8 mouse cellular contexts compared by ENCODE assay signal in genomic region chr2:120403986-120404822, GRCm38 (mm10). TPM values are rescaled to one million over a fixed set of nuclear protein-coding genes. Genes with fewer than 3 reads are reported as not detected.
DNase-seq lines count a peak whose midpoint lies in the region; ATAC-seq and TF ChIP-seq lines count a peak whose summit lies in the region.

Gene Tmem87a, minus strand, starts transcription at chr2:120404113.

- TF ChIP-seq CTCF in MEL (IDR thresholded peaks at IDR 0.05 in 2 of 3, conservative IDR thresholded peaks at IDR 0.05 in 1 of 3; ENCODE audit: control insufficient read depth in 1 of 3, insufficient read depth in 1 of 3, low read depth in 2 of 3, low read length in 3 of 3, poor library complexity in 1 of 3, severe bottlenecking in 1 of 3), result no peak
- TF ChIP-seq CTCF in cerebellum, adult 2 months (IDR thresholded peaks at IDR 0.05; ENCODE audit: borderline replicate concordance, insufficient read depth, low read depth, low read length), result no peak
- no peak for TF ChIP-seq CTCF in forebrain, postnatal 0 days (IDR thresholded peaks at IDR 0.05; ENCODE audit: low read depth)

- ATAC-seq in forebrain, postnatal 0 days, result peak; percentile 100
- peak; percentile 100 for ATAC-seq in lung, embryonic 15.5 days (ENCODE audit: borderline replicate concordance, extremely low read depth, low FRiP score, low TSS enrichment)

- H3K27ac ChIP-seq in MEL (ENCODE audit: control insufficient read depth, low read depth, low read length), result peak within 1 kb of the TSS; percentile 90
- H3K27ac ChIP-seq in cerebellum, adult 2 months (ENCODE audit: insufficient read depth, low read length), result peak within 1 kb of the TSS; percentile 89
- H3K27ac ChIP-seq in forebrain, postnatal 0 days (ENCODE audit: low read depth, low read length), result peak within 1 kb of the TSS; percentile 87
- peak within 1 kb of the TSS; percentile 96 for H3K27ac ChIP-seq in lung, embryonic 15.5 days

- TF ChIP-seq EP300 in MEL (IDR thresholded peaks at IDR 0.05; ENCODE audit: low read depth in 1 of 2, low read length in 2 of 2), result no peak

- no peaks in the 10 kb centered on the region for H3K9me3 ChIP-seq in MEL (replicated peaks; ENCODE audit: insufficient read depth, low read length)
- H3K9me3 ChIP-seq in forebrain, postnatal 0 days (ENCODE audit: low read length), result no peaks in the 10 kb centered on the region
- H3K9me3 ChIP-seq in lung, embryonic 15.5 days, result no peaks in the 10 kb centered on the region; the same call in 1 of the 2 replicates

- no peak for TF ChIP-seq RAD21 in MEL (IDR thresholded peaks at IDR 0.05; ENCODE audit: low read depth, low read length)

- no peaks in the 10 kb centered on the region for H3K27me3 ChIP-seq in MEL (ENCODE audit: control insufficient read depth in 1 of 2, insufficient read depth in 2 of 2, low read length in 2 of 2)
- H3K27me3 ChIP-seq in cerebellum, adult 2 months (ENCODE audit: control insufficient read depth, insufficient read depth, low read length), result no peaks in the 10 kb centered on the region
- no peaks in the 10 kb centered on the region for H3K27me3 ChIP-seq in forebrain, postnatal 0 days (ENCODE audit: insufficient read depth, low read length)
- no peaks in the 10 kb centered on the region for H3K27me3 ChIP-seq in lung, embryonic 15.5 days

- WGBS in cerebellum, adult 2 months, result 1% methylated on average over 34 of the region's 34 CpGs
- WGBS in forebrain, postnatal 0 days, result 2% methylated on average over 34 of the region's 34 CpGs
- WGBS in lung, embryonic 15.5 days, result 1% methylated on average over 34 of the region's 34 CpGs

- H3K79me2 ChIP-seq in MEL (ENCODE audit: control insufficient read depth, insufficient read depth, low read length, poor library complexity), result peaks cover 25% of the 10 kb centered on the region

- peak; percentile 80 to 97 for TF ChIP-seq POLR2A in MEL (IDR thresholded peaks at IDR 0.05; ENCODE audit: control insufficient read depth in 1 of 2, insufficient read depth in 1 of 2, low read depth in 1 of 2, low read length in 2 of 2, poor library complexity in 1 of 2)
- TF ChIP-seq POLR2A in cerebellum, adult 2 months (IDR thresholded peaks at IDR 0.05; ENCODE audit: borderline replicate concordance, insufficient read depth, low read length), result peak; percentile 88; the same call in 1 of the 2 replicates

- H3K4me1 ChIP-seq in MEL (ENCODE audit: control insufficient read depth in 1 of 2, insufficient read depth in 2 of 2, low read length in 2 of 2), result peaks cover 4 to 8% of the 10 kb centered on the region in 2 experiments
- no peaks in the 10 kb centered on the region for H3K4me1 ChIP-seq in cerebellum, adult 2 months (ENCODE audit: control insufficient read depth, insufficient read depth, low read length)
- peaks cover 4% of the 10 kb centered on the region; the same call in 1 of the 2 replicates for H3K4me1 ChIP-seq in forebrain, postnatal 0 days (ENCODE audit: insufficient read depth)
- peaks cover 16% of the 10 kb centered on the region for H3K4me1 ChIP-seq in lung, embryonic 15.5 days

- peak within 1 kb of the TSS; percentile 69 for H3K4me2 ChIP-seq in forebrain, postnatal 0 days (ENCODE audit: low read depth)
- peak within 1 kb of the TSS; percentile 66 for H3K4me2 ChIP-seq in lung, embryonic 15.5 days

- DNase-seq in MEL (ENCODE audit: low read depth, low spot score), result peak; percentile 98
- peak; percentile 96 to 97 for DNase-seq in cerebellum, adult 2 months
- peak; percentile 97 for DNase-seq in forebrain, postnatal 0 days
- DNase-seq in heart, postnatal 4 days, result peak; percentile 95
- peak; percentile 95 for DNase-seq in layer of hippocampus, adult 8-10 months (ENCODE audit: low spot score in 2 of 2)
- DNase-seq in ovary, adult 18-20 months (ENCODE audit: low spot score), result peak; percentile 93
- DNase-seq in thymus, postnatal 0 days (ENCODE audit: low spot score), result peak; percentile 99

- H3K36me3 ChIP-seq in MEL (ENCODE audit: control insufficient read depth in 1 of 2, insufficient read depth in 2 of 2, low read length in 2 of 2), result peaks cover 1 to 13% of the 10 kb centered on the region in 2 experiments; a peak in 3 of 4 replicates
- H3K36me3 ChIP-seq in forebrain, postnatal 0 days (ENCODE audit: insufficient read depth), result no peaks in the 10 kb centered on the region
- no peaks in the 10 kb centered on the region for H3K36me3 ChIP-seq in lung, embryonic 15.5 days

- peak within 1 kb of the TSS; percentile 83 for H3K9ac ChIP-seq in MEL (ENCODE audit: control insufficient read depth, low read depth, low read length, poor library complexity, severe bottlenecking)
- peak within 1 kb of the TSS; percentile 60 for H3K9ac ChIP-seq in forebrain, postnatal 0 days
- H3K9ac ChIP-seq in lung, embryonic 15.5 days, result peak within 1 kb of the TSS; percentile 77

- peak within 1 kb of the TSS; percentile 72 to 84 for H3K4me3 ChIP-seq in MEL (ENCODE audit: control insufficient read depth in 1 of 2, insufficient read depth in 1 of 2, low read depth in 2 of 2, low read length in 2 of 2)
- peak within 1 kb of the TSS; percentile 98 for H3K4me3 ChIP-seq in cerebellum, adult 2 months (replicated peaks; ENCODE audit: insufficient read depth, low read depth, low read length)
- H3K4me3 ChIP-seq in forebrain, postnatal 0 days (ENCODE audit: low read depth, low read length), result peak within 1 kb of the TSS; percentile 74
- H3K4me3 ChIP-seq in lung, embryonic 15.5 days, result peak within 1 kb of the TSS; percentile 61

TF ChIP-seq in MEL, 35 proteins besides CTCF, POLR2A, EP300 and RAD21:
- TF ChIP-seq ELF1 (IDR thresholded peaks at IDR 0.05; ENCODE audit: low read depth, low read length) (peak; percentile 96), ZMIZ1 (IDR thresholded peaks at IDR 0.05; ENCODE audit: low read depth, low read length) (peak; percentile 89; the same call in 1 of the 2 replicates), MYC (IDR thresholded peaks at IDR 0.05; ENCODE audit: low read depth, low read length) (0 out of 2 replicates have a peak, but pooled peaks have one; percentile 65), MEF2A (IDR thresholded peaks at IDR 0.05; ENCODE audit: extremely low read depth, insufficient replicate concordance, low read depth, low read length, poor library complexity, severe bottlenecking) (0 out of 2 replicates have a peak, but pooled peaks have one; percentile 11), CHD2 (IDR thresholded peaks at IDR 0.05; ENCODE audit: low read length) (no peak), ZKSCAN1 (IDR thresholded peaks at IDR 0.05; ENCODE audit: low read depth, low read length) (peak; percentile 41; the same call in 1 of the 2 replicates), HCFC1 (IDR thresholded peaks at IDR 0.05; ENCODE audit: low read depth, low read length) (peak; percentile 87), MXI1 (IDR thresholded peaks at IDR 0.05; ENCODE audit: low read depth, low read length) (peak; percentile 79; the same call in 1 of the 2 replicates), SIN3A (IDR thresholded peaks at IDR 0.05; ENCODE audit: low read length) (peak; percentile 50), NELFE (IDR thresholded peaks at IDR 0.05; ENCODE audit: low read depth, low read length) (peak; percentile 93), NRF1 (IDR thresholded peaks at IDR 0.05; ENCODE audit: insufficient read depth, low read depth, low read length, poor library complexity, severe bottlenecking) (peak; percentile 75), SMC3 (IDR thresholded peaks at IDR 0.05; ENCODE audit: low read depth, low read length) (no peak), POLR2AphosphoS2 (IDR thresholded peaks at IDR 0.05; ENCODE audit: low read length) (peak; percentile 92), TCF12 (IDR thresholded peaks at IDR 0.05; ENCODE audit: low read depth, low read length) (peak; percentile 31), JUND (IDR thresholded peaks at IDR 0.05; ENCODE audit: low read depth, low read length) (no peak), TBP (IDR thresholded peaks at IDR 0.05; ENCODE audit: low read depth, low read length) (peak; percentile 85)

RNA-seq across cellular contexts. Expression of gene Tmem87a, which starts in this region (rescaled TPM):
- total RNA-seq in MEL (2012; rRNA removed), result 26.0 and 28.0 TPM in 2 replicates
- polyA plus RNA-seq in MEL (2012; ENCODE audit: insufficient read depth in 1 of 2, insufficient read length in 2 of 2, low read depth in 1 of 2, low replicate concordance in 2 of 2, missing spikeins in 1 of 2), result 10 to 100 TPM in 1 of 2 experiments, not detected in 1; 23.9 TPM
- polyA plus RNA-seq in cerebellum, adult 2 months (2012; rRNA removed), result 22.7 and 24.4 TPM in 2 replicates
- 35.5 and 44.5 TPM in 2 replicates for total RNA-seq in forebrain, postnatal 0 days (2014; rRNA removed)
- polyA plus RNA-seq in forebrain, postnatal 0 days (2015; fragmentation: Nextera tagmentation; extraction: Ambion mirVana), result 5.4 and 6.5 TPM in 2 replicates
- total RNA-seq in heart, postnatal 4 days (2021), result 10 to 100 TPM; 21.9 to 22.7 TPM
- total RNA-seq in layer of hippocampus, adult 8-10 months (2022), result 10 to 100 TPM; 37.5 to 46.4 (median 40.1) TPM
- polyA plus RNA-seq in lung, embryonic 15.5 days (2015; fragmentation: Nextera tagmentation; extraction: Ambion mirVana), result 10.8 and 11.0 TPM in 2 replicates
- polyA plus RNA-seq in thymus, postnatal 0 days (2015; fragmentation: Nextera tagmentation; extraction: Ambion mirVana), result 21.7 and 26.1 TPM in 2 replicates

Comparison
In these comparisons a context has a peak if more than half of its experiments do, and no peak if none do; other contexts are left out.
1. Peak in every context shown above with its lines: DNase-seq, ATAC-seq, H3K4me3 ChIP-seq and H3K27ac ChIP-seq.